Mouse (Mus musculus) cortical plate, adult 2 months (tissue): ENCODE measurements around the gene Zap70. TPM values are rescaled to one million over a fixed set of nuclear protein-coding genes. Genes with fewer than 3 reads are reported as not detected.

Source experiments
- H3K27ac ChIP-seq: fragments of 200-500 bp; 2 replicates; pipeline ENCODE4 v1.5.1; 2012; ENCODE audit warnings: low read length, control low read depth, inconsistent platforms; ENCODE audit not compliant: insufficient read depth
- H3K4me1 ChIP-seq: fragments of 200-500 bp; 2 replicates; pipeline ENCODE4 v1.6.1; 2011; ENCODE audit warnings: low read length; ENCODE audit not compliant: control insufficient read depth, insufficient read depth
- H3K4me3 ChIP-seq: fragments of 200-500 bp; 2 replicates; pipeline ENCODE4 v1.5.1; 2011; ENCODE audit warnings: mild to moderate bottlenecking, low read length, control low read depth; ENCODE audit not compliant: insufficient read depth
- CTCF ChIP-seq: fragments of 200-500 bp; IDR thresholded peaks from 2 replicates; pipeline ENCODE4 v1.5.1; 2011; ENCODE audit warnings: mild to moderate bottlenecking, control low read depth, low read length; ENCODE audit not compliant: insufficient read depth; ENCODE audit errors: extremely low read depth
- POLR2A ChIP-seq: fragments of 200-500 bp; IDR thresholded peaks from 2 replicates; pipeline ENCODE4 v1.6.1; 2011; ENCODE audit warnings: mild to moderate bottlenecking, low read length, control low read depth; ENCODE audit not compliant: insufficient read depth; ENCODE audit errors: extremely low read depth
- polyA plus RNA-seq: library from polyadenylated mRNA; depleted of rRNA; stranded (reverse); fragments of >200 nt; gene quantifications from 2 replicates; pipeline ENCODE4 v1.2.3, GENCODE M21; 2012; rRNA removed

Gene Zap70
- polyA plus RNA-seq, result 2.0 and 2.2 TPM in 2 replicates

DNA sequence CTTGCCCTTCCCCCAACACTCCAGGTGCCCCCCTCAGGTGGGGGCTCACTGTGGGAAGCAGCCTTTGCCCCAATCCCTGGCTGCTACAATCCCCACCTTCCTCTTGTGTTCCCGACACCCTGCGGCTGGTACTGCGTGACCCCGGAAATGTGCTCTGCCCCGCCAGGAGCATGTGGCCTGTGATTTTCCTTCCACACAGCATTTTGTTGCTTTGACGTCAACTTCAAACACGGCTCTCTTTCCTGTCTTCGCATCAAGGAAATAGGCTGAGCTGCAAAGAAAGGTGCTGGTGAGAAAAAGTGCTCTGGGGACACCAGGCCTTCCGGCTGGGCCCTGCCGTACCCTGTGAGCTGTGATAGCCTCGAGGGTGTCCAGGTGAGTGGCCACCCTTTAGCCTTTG, at the start of gene Zap70:
Gene Zap70, plus strand, starts transcription at position 231 of the 400 bp plus-strand sequence.
- no peak within 1 kb of the TSS for H3K4me3 ChIP-seq
- no peak within 1 kb of the TSS for H3K27ac ChIP-seq
- TF ChIP-seq POLR2A (no peak), CTCF (no peak)
- H3K4me1 ChIP-seq, result no peaks in the 10 kb centered on the region

DNA sequence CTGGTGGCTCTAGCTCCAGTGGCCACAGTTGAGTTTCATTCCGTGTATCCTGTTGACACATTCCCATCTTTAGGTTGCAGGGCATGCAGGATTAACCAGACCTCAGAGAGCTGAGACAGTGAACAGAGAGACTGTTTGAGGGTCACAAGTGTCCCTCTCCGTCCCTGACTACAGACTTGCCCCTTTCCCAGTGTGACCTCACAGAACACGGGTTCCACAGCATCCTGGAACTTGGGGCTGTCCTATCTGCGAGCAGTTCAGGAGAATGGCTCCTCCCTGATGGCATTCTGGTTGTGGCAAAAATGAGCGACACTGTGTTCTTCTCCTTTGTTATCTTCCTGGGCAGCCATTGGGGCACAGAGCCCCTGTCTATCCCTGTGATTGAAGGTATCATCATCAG, 47.3 kb upstream of the Zap70 start, which contains the start of gene Actr1b:
Gene Actr1b, minus strand, starts transcription at position 112 of the 400 bp plus-strand sequence.
- H3K4me3 ChIP-seq, result no peak within 1 kb of the TSS
- no peak for TF ChIP-seq POLR2A
- TF ChIP-seq CTCF, result no peak
- no peak within 1 kb of the TSS for H3K27ac ChIP-seq
- no peaks in the 10 kb centered on the region for H3K4me1 ChIP-seq

DNA sequence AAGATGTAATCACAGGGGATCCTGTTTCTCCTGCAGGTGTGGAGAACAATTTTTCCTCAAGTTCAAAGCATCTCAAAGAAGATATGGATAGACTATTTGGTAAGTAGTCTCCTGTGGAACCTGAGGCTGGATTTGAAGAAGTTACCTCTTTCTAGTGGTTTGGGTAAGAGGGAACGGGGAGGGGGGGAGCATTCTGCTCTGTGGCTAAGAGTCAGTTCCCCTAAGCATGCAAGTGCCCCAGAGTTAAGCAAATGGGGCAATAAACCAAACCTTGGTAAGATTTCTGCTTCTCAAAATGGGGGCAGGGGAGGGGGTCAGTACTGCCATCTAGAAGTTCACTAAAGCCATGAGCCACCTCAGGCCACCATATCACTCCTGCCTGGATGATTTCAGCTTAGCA, 42.8 kb upstream of the Zap70 start:
- H3K27ac ChIP-seq, result no peak overlapping the region
- TF ChIP-seq CTCF, result no peak
- TF ChIP-seq POLR2A, result no peak
- no peak overlapping the region for H3K4me3 ChIP-seq
- H3K4me1 ChIP-seq, result no peaks in the 10 kb centered on the region

DNA sequence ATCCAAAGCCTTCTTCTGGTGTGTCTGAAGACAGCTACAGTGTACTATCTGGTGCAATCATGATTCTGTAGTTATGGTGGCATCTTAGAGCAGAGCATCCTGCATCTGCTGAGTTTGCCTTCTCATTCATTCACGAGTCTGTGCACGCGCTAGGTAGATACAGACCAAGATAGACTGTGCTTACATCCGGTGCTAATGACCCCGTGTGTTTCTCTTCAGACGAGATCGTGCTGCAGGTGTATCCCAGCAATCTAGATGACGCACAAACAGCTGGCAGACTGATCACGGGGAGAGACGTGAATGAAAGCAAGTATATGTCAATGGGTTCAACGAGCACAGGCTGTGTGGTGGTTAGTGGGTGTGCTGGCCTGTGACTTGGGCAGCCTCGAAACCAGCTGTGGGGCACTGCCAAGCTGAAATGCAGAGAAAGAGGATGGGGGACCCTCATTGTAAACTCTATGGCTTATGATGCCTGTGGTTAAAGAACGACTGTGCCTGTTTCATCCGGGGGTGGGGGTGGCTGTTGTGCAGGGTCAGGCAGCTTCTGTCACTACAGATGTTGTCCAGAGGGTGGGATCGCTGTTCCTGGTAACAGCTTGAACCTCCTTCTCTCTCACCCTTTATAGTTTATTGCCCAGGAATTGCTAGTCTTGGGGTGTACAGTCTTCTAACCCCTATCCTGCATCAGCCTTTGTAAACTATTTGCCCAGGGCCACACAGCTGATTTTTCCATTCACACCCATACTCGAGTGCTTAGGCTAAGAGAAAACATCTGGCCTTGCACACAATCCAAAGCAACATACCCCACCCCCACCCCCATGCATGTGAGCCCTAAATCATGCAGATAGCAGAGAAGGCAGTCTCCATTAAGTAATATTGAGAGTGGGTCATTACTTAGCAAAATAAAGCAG, 38.2 kb upstream of the Zap70 start:
- TF ChIP-seq CTCF (no peak), POLR2A (no peak)
- Histone ChIP-seq H3K27ac (no peak overlapping the region), H3K4me3 (no peak overlapping the region), H3K4me1 (no peaks in the 10 kb centered on the region)

- Histone ChIP-seq H3K4me3 (no peak overlapping the region), H3K4me1 (no peaks in the 10 kb centered on the region), H3K27ac (no peak overlapping the region)
- TF ChIP-seq POLR2A (no peak), CTCF (no peak)
Observed at GRCm38 (mm10) chr1:36724057-36724431, 37.6 kb upstream of the Zap70 start.

GRCm38 (mm10) chr1:36737300-36737699, 24.3 kb upstream of the Zap70 start:
- TF ChIP-seq POLR2A, result no peak
- peak; percentile 84 for TF ChIP-seq CTCF

GRCm38 (mm10) chr1:36739231-36739630, 22.4 kb upstream of the Zap70 start:
- TF ChIP-seq POLR2A, result no peak
- TF ChIP-seq CTCF, result no peak
- Histone ChIP-seq H3K4me3 (no peak overlapping the region), H3K27ac (no peak overlapping the region)

More at GRCm38 (mm10) chr1:36737300-36737699, 24.3 kb upstream of the Zap70 start:
- H3K27ac ChIP-seq, result no peak overlapping the region
- H3K4me3 ChIP-seq, result no peak overlapping the region
- no peaks in the 10 kb centered on the region for H3K4me1 ChIP-seq

GRCm38 (mm10) chr1:36743046-36743445, 18.6 kb upstream of the Zap70 start:
- TF ChIP-seq POLR2A, result no peak
- no peak for TF ChIP-seq CTCF
- Histone ChIP-seq H3K4me3 (no peak overlapping the region), H3K27ac (no peak overlapping the region), H3K4me1 (peaks cover 2% of the 10 kb centered on the region; the same call in 1 of the 2 replicates)

More at GRCm38 (mm10) chr1:36739231-36739630, 22.4 kb upstream of the Zap70 start:
- H3K4me1 ChIP-seq, result peaks cover 2% of the 10 kb centered on the region; the same call in 1 of the 2 replicates

DNA sequence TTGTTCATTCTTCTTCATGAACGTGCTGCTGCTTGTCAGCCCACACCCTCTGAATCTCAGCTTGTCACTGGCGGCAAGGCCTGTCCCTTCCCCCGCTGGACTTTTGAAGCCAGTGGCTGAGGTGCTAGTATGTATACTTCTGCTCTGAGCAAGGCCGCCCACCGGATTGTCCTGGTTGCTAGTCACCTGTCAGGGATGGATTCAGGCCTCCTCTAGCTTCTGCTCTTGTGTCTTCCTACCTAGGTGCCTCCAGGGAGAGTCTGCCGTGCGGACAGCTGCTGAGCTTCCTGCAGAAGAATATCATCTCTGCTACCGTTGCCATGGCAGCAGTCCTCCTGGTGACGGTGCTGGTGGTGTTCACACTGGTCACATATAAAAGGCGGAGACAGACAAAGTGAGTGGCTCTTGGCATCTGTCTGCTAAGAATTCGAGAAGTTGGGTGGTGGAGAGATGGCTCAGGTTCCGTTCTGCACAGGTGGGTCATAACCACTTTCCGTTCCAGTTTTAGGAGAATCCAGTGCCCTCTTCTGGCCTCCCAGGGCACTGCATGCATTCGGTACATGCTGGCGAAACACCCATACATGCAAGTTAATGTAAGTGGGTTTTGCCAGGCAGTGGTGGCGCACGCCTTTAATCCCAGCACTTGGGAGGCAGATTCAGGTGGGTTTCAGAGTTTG, 17.2 kb upstream of the Zap70 start:
- peak overlapping the region; percentile 20 for H3K4me3 ChIP-seq
- H3K27ac ChIP-seq, result no peak overlapping the region; the same call in 1 of the 2 replicates
- peak; percentile 62; the same call in 1 of the 2 replicates for TF ChIP-seq POLR2A
- TF ChIP-seq CTCF, result peak; percentile 83
- H3K4me1 ChIP-seq, result peaks cover 2% of the 10 kb centered on the region; the same call in 1 of the 2 replicates

DNA sequence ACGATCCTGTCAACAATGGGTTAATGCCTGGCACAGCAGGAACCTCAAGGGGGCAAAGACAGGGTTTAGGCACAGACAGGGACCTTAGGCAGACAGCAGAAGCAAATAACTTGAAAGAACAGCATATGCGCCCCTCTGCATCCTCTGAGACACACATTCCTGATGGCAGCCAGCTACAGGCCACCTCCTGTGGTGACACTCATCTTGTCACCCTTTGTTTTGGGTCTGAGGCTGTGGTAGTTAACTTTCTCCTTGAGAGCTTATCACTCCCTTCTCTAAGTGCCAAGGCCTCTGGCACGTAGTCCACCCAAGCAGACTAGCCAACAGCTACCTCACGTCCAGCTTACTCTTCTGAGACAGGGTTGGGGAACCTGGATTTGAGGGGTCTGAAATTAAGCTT, 15.9 kb upstream of the Zap70 start:
- H3K27ac ChIP-seq, result no peak overlapping the region
- no peak overlapping the region for H3K4me3 ChIP-seq
- peaks cover 2% of the 10 kb centered on the region; the same call in 1 of the 2 replicates for H3K4me1 ChIP-seq
- TF ChIP-seq CTCF, result no peak
- no peak for TF ChIP-seq POLR2A
